Mouse (Mus musculus): ENCODE data around the gene Mettl22. TPM values are rescaled to one million over a fixed set of nuclear protein-coding genes. Genes with fewer than 3 reads are reported as not detected.

Mettl22 gene
- polyA plus RNA-seq, 1 experiment: 73.8 TPM

- peak; percentile 42 for TF ChIP-seq GATA1 (IDR thresholded peaks at IDR 0.05; ENCODE audit: low read length)
Measured at GRCm38 (mm10) chr16:8530018-8530417, 59.4 kb downstream of the Mettl22 start.

DNA sequence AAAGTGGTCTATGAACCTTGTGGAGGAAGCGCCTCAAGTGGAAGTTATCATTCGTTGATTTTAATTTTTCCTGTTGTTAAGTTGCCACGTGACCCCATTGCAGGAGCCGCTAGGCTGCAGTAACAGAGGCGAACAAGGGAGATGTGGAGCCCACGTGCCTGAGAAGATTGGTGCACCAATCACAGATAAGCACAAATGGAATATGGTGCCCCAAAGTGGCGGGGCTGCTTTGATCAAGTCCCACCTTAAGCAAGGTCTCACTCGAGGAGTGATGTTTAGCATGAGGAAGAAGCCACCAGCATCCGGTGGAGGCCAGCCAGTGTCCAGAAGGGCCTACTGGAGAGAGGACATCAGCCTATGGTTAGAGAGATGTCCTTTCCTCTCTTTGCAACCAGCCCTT, 61.9 kb downstream of the Mettl22 start:
- no peak for TF ChIP-seq GATA1 (IDR thresholded peaks at IDR 0.05; ENCODE audit: low read length)

GRCm38 (mm10) chr16:8532894-8533293, 62.3 kb downstream of the Mettl22 start:
- TF ChIP-seq GATA1 (IDR thresholded peaks at IDR 0.05; ENCODE audit: low read length): no peak

DNA sequence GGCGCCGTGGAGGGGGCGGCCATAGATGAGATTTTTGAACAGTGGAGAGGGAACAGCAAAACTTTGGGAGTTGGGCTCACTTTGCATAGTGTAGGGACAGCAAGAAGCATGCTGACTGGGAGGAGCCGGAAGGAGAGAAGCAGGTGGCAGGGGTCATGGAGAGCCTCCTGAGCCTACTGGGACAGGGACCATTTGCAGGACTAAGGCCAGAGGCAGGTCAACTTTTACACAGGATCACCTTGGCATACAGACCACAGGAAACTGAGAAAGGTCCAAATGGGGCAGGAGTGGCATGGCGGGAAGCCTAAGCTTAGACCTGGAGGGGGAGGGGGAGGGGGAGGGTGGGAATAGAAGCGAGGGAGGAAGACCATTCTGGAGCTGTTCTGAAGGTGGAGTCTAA, 62.9 kb downstream of the Mettl22 start:
- no peak for TF ChIP-seq GATA1 (IDR thresholded peaks at IDR 0.05; ENCODE audit: low read length)

- no peak for TF ChIP-seq GATA1 (IDR thresholded peaks at IDR 0.05; ENCODE audit: low read length)
Measured at GRCm38 (mm10) chr16:8534466-8535200, 64.0 kb downstream of the Mettl22 start.

- no peak for TF ChIP-seq GATA1 (IDR thresholded peaks at IDR 0.05; ENCODE audit: low read length)
Measured at GRCm38 (mm10) chr16:8535411-8535810, 64.8 kb downstream of the Mettl22 start.

DNA sequence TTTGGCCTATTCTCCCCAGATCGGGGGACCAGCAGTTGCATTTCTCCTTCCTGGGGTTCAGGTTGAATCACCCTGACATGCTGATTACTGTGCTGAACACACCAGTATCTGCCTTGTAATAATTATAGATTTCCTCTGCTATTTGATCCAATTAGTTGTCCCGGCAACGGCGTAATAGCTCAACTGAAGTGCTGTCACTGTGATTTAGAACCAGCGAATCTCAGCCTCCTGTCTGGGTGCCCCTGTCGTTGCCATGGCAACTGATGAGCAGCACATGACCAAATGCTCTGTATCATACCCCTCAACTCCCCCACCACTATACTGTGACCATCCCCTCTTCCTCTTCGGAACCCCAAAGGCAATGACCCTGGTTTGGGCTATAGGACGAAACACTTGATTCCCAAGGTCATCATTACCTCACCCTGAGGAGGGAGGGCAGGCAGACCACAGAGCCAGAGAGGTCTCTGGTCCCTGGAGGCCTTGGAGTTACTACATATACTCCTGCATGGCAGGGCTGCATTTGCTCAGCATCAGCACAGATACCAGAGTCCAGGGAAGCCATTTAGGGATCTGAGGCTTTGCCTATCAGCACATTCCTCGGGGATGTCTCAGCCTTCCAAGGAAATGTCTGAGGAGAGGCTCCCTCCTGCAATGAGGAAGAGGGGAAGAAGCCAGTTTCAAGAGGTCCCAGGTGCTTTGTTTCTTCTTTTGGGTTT, 68.7 kb downstream of the Mettl22 start:
- TF ChIP-seq GATA1 (IDR thresholded peaks at IDR 0.05; ENCODE audit: low read length): no peak

Other genes starting within 250 kb of the Mettl22 start
- not detected in 2 replicates for gene Tmem114, start 45.7 kb upstream of the Mettl22 start, polyA plus RNA-seq (2012)
- 0.56 and 0.99 TPM in 2 replicates for gene Abat, start 42.6 kb downstream of the Mettl22 start, polyA plus RNA-seq (2012)
- gene Pmm2, start 166.9 kb downstream of the Mettl22 start, polyA plus RNA-seq (2012): 15.7 and 49.0 TPM in 2 replicates
- 11.0 and 11.8 TPM in 2 replicates for gene Tmem186, start 166.9 kb downstream of the Mettl22 start, polyA plus RNA-seq (2012)
- gene Carhsp1, start 201.4 kb downstream of the Mettl22 start, polyA plus RNA-seq (2012): 14.4 and 15.9 TPM in 2 replicates
- gene Gm5767, start 210.0 kb downstream of the Mettl22 start, polyA plus RNA-seq (2012): not detected in 2 replicates